Mouse (Mus musculus) cerebellum, adult 2 months (tissue): ENCODE measurements at regions not wholly inside any gene's neighbourhood (a gene's known extent, or its start where the extent isn't known, plus 50 kb on each side); places are given as distances from the start of the nearest gene placed in this dataset.
A peak's percentile ranks its signal among the peaks of the same experiment; 100 is the strongest.

Source experiments
- DNase-seq, 2 experiments: peaks; one replicate each; pipeline ENCODE4 v3.0.0; 2021
- H3K27ac ChIP-seq: fragments of 200-500 bp; 2 replicates; pipeline ENCODE4 v1.5.1; 2012; ENCODE audit warnings: low read length, control low read depth, inconsistent platforms; ENCODE audit not compliant: insufficient read depth
- H3K27me3 ChIP-seq: fragments of 200-500 bp; 2 replicates; pipeline ENCODE4 v1.6.1; 2012; ENCODE audit warnings: inconsistent platforms, mild to moderate bottlenecking, low read length, moderate library complexity; ENCODE audit not compliant: control insufficient read depth, insufficient read depth
- H3K4me1 ChIP-seq: fragments of 200-500 bp; 2 replicates; pipeline ENCODE4 v1.6.1; 2011; ENCODE audit warnings: low read length; ENCODE audit not compliant: control insufficient read depth, insufficient read depth
- H3K4me3 ChIP-seq: fragments of 200-500 bp; replicated peaks from 2 replicates; pipeline ENCODE3; 2011; ENCODE audit warnings: mild to moderate bottlenecking, low read depth, low read length, control low read depth; ENCODE audit not compliant: insufficient read depth
- CTCF ChIP-seq: fragments of 200-500 bp; IDR thresholded peaks from 2 replicates; pipeline ENCODE4 v1.5.1; 2011; ENCODE audit warnings: low read depth, mild to moderate bottlenecking, control low read depth, low read length, moderate library complexity, borderline replicate concordance; ENCODE audit not compliant: insufficient read depth
- POLR2A ChIP-seq: fragments of 200-500 bp; IDR thresholded peaks from 2 replicates; pipeline ENCODE4 v1.6.1; 2011; ENCODE audit warnings: low read length, control low read depth, borderline replicate concordance; ENCODE audit not compliant: insufficient read depth
- WGBS: fragments of 180-500 bp; shearing (Covaris S2); methylation state at CpG from one replicate; pipeline ENCODE4 v1.1.7; 2018; 5-methylcytosine and 5-hydroxymethylcytosine counted together

- Histone ChIP-seq H3K4me1 (no peaks in the 10 kb centered on the region), H3K4me3 (no peak overlapping the region)
- WGBS = 52% methylated on average over 7 of the region's 7 CpGs
Observed at GRCm38 (mm10) chr5:119130176-119130575, 540.3 kb upstream of the Tbx3 start.

DNA sequence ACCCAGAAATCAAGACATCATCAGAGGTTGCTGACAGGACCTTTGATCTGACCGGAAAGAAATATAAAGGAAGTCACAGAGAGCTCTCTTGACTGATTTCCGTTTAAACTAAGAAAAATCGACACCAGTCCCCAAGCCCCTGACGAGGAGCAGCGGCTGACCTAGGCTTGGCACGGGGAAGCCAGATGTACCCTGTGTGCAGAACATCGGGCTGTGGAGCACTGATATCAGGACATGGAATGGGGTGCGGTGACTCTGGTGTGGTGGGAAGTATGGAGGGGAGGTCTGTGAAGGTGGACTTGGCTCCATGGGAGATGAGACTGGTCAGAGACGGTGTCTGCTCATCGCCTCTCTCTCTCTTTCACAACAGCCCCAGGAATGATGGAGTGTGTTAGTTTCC, 539.0 kb upstream of the Tbx3 start:
- H3K4me3 ChIP-seq = no peak overlapping the region
- no peak for DNase-seq
- no peaks in the 10 kb centered on the region for H3K4me1 ChIP-seq
- H3K27ac ChIP-seq = no peak overlapping the region
- no peaks in the 10 kb centered on the region for H3K27me3 ChIP-seq
- TF ChIP-seq POLR2A = no peak
- no peak for TF ChIP-seq CTCF
- 55% methylated on average over 10 of the region's 10 CpGs for WGBS

More at GRCm38 (mm10) chr5:119130176-119130575, 540.3 kb upstream of the Tbx3 start:
- Histone ChIP-seq H3K27me3 (no peaks in the 10 kb centered on the region), H3K27ac (no peak overlapping the region)
- DNase-seq = peak in 1 of 2 experiments; percentile 1
- TF ChIP-seq POLR2A (no peak), CTCF (no peak)

- H3K4me3 ChIP-seq = no peak overlapping the region
Observed at GRCm38 (mm10) chr5:119133378-119133777, 537.1 kb upstream of the Tbx3 start.

DNA sequence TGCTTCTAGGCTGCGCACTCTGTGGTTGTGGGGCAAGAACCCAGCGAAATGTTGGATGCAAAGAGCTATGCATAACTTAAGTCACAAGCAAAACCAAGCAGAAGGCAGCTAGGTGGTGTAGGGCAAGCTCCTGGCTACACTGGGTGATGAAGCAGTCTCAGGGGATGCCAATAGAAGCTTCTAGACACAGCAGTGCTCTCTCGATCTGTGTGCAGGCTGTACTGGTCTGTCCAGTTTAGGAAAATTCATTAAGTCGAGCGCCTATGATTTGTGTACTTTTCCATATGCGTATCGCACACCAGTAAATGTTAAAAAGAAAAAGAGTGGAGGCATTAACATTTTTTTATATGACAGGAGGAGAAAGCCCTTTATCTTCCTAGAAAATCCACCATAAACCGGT, 533.6 kb upstream of the Tbx3 start:
- no peaks in the 10 kb centered on the region for H3K4me1 ChIP-seq
- 85% methylated on average over 8 of the region's 8 CpGs for WGBS
- TF ChIP-seq CTCF = no peak
- no peak for TF ChIP-seq POLR2A

More at GRCm38 (mm10) chr5:119133378-119133777, 537.1 kb upstream of the Tbx3 start:
- DNase-seq = no peak
- H3K27ac ChIP-seq = no peak overlapping the region
- H3K4me1 ChIP-seq = no peaks in the 10 kb centered on the region
- H3K27me3 ChIP-seq = no peaks in the 10 kb centered on the region
- WGBS = 64% methylated on average over 13 of the region's 13 CpGs
- TF ChIP-seq CTCF = no peak
- no peak for TF ChIP-seq POLR2A

GRCm38 (mm10) chr5:119137409-119137808, 533.1 kb upstream of the Tbx3 start:
- no peak for DNase-seq
- TF ChIP-seq CTCF (no peak), POLR2A (no peak)
- H3K4me3 ChIP-seq = no peak overlapping the region
- no peaks in the 10 kb centered on the region; the same call in 1 of the 2 replicates for H3K27me3 ChIP-seq
- 77% methylated on average over 13 of the region's 13 CpGs for WGBS
- H3K27ac ChIP-seq = no peak overlapping the region
- H3K4me1 ChIP-seq = no peaks in the 10 kb centered on the region

More for the DNA sequence above, 533.6 kb upstream of the Tbx3 start:
- no peak for DNase-seq
- Histone ChIP-seq H3K27ac (no peak overlapping the region), H3K27me3 (no peaks in the 10 kb centered on the region; the same call in 1 of the 2 replicates), H3K4me3 (no peak overlapping the region)

GRCm38 (mm10) chr5:119137821-119138221, 532.6 kb upstream of the Tbx3 start:
- H3K27me3 ChIP-seq = no peaks in the 10 kb centered on the region; the same call in 1 of the 2 replicates
- no peak overlapping the region for H3K27ac ChIP-seq
- H3K4me1 ChIP-seq = no peaks in the 10 kb centered on the region
- no peak overlapping the region for H3K4me3 ChIP-seq
- WGBS = 66% methylated on average over 10 of the region's 10 CpGs
- TF ChIP-seq POLR2A (no peak), CTCF (no peak)
- no peak for DNase-seq

DNA sequence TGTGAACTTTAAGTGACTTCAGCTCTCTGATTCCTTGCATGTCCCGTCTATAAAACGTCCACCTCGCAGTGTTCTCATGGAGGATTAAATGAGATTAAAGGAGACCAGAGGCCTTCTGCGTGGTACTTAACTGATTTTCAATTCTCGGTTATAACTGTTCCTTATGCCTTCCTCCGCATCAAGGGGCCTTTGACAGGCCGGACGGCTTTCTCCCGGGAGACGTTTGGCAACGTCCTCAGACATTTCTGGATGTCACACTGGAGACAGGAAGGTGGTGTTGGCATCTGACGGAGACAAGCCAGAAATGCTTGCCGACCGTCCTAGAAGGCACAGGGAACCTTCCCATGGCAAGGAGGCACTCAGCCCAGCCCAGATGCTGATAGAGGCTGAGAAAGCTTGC, 532.2 kb upstream of the Tbx3 start:
- no peaks in the 10 kb centered on the region; the same call in 1 of the 2 replicates for H3K27me3 ChIP-seq
- WGBS = 9% methylated on average over 14 of the region's 14 CpGs

DNA sequence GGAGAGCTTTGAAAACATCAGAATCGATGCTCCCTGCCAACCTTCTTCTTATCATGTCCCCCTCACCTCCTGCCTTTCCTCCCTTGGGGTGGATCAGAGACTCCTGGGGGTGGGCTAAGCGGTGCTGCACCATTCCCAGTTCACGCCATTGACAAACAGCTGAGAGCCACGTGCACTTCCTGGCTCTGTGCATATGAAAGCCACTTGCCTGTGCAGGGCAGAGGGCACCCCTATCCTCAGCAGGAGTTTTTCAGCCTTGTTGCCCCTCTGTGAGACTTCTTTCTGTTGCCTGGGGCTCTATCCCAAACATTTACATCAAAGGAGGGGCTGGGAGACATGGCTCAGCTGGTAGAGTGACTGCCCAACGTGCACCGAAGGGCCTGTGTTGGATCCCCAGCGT, 531.1 kb upstream of the Tbx3 start:
- 27% methylated on average over 7 of the region's 7 CpGs for WGBS
- TF ChIP-seq CTCF (no peak), POLR2A (no peak)
- no peak for DNase-seq
- Histone ChIP-seq H3K27ac (no peak overlapping the region), H3K4me3 (no peak overlapping the region), H3K27me3 (no peaks in the 10 kb centered on the region; the same call in 1 of the 2 replicates), H3K4me1 (no peaks in the 10 kb centered on the region)

More for the DNA sequence above, 532.2 kb upstream of the Tbx3 start:
- Histone ChIP-seq H3K27ac (no peak overlapping the region), H3K4me3 (no peak overlapping the region), H3K4me1 (no peaks in the 10 kb centered on the region)
- DNase-seq = no peak
- TF ChIP-seq POLR2A (no peak), CTCF (no peak)
